Mouse (Mus musculus) embryo, embryonic 10 days (tissue): Measurements from ENCODE around the gene Sept3.

Source experiments
- DNase-seq: peaks from one replicate; pipeline ENCODE4 v3.0.0-alpha.2; 2015; ENCODE audit warnings: low spot score

The Sept3 gene

GRCm38 (mm10) chr15:82272295-82272694, 2.4 kb upstream of the Sept3 start:
- DNase-seq, result no peak

- peak; percentile 82 for DNase-seq
Observed at GRCm38 (mm10) chr15:82274927-82275901, 521 bp downstream of the Sept3 start.

GRCm38 (mm10) chr15:82277591-82277990, 2.9 kb downstream of the Sept3 start:
- DNase-seq, result no peak

- no peak for DNase-seq
Observed at GRCm38 (mm10) chr15:82280638-82281037, 5.9 kb downstream of the Sept3 start.

- DNase-seq, result no peak
Observed at GRCm38 (mm10) chr15:82286157-82286556, 11.5 kb downstream of the Sept3 start.

- DNase-seq, result no peak
Observed at GRCm38 (mm10) chr15:82290252-82290651, 15.6 kb downstream of the Sept3 start.

GRCm38 (mm10) chr15:82292851-82293250, 18.2 kb downstream of the Sept3 start:
- no peak for DNase-seq

- DNase-seq, result peak; percentile 85
Observed at GRCm38 (mm10) chr15:82293271-82293711, 18.6 kb downstream of the Sept3 start.

GRCm38 (mm10) chr15:82294059-82294458, 19.4 kb downstream of the Sept3 start:
- peak; percentile 53 for DNase-seq

GRCm38 (mm10) chr15:82298764-82299561, 24.3 kb downstream of the Sept3 start, which contains the start of gene Wbp2nl:
Wbp2nl (plus strand) TSS chr15:82298954.
- no peak for DNase-seq

GRCm38 (mm10) chr15:82307107-82307506, 32.4 kb downstream of the Sept3 start:
- no peak for DNase-seq

- no peak for DNase-seq
Observed at GRCm38 (mm10) chr15:82308416-82308815, 33.7 kb downstream of the Sept3 start.

- DNase-seq, result no peak
Observed at GRCm38 (mm10) chr15:82317839-82318238, 43.1 kb downstream of the Sept3 start.

- DNase-seq, result no peak
Observed at GRCm38 (mm10) chr15:82319613-82320012, 44.9 kb downstream of the Sept3 start.

GRCm38 (mm10) chr15:82322195-82322594, 47.5 kb downstream of the Sept3 start:
- no peak for DNase-seq

- DNase-seq, result no peak
Observed at GRCm38 (mm10) chr15:82325382-82325781, 50.7 kb downstream of the Sept3 start.

GRCm38 (mm10) chr15:82335194-82335593, 60.5 kb downstream of the Sept3 start:
- no peak for DNase-seq

- DNase-seq, result peak; percentile 16
Observed at GRCm38 (mm10) chr15:82336629-82337028, 61.9 kb downstream of the Sept3 start.

- no peak for DNase-seq
Observed at GRCm38 (mm10) chr15:82337875-82338274, 63.2 kb downstream of the Sept3 start.

GRCm38 (mm10) chr15:82338593-82339112, 64.0 kb downstream of the Sept3 start, which contains the start of the genes Naga, Pheta2 and Smdt1:
Naga (minus strand) TSS chr15:82338925.
Pheta2 (plus strand) TSS chr15:82338942.
Smdt1 (plus strand) TSS chr15:82338959.
- DNase-seq, result peak; percentile 99

GRCm38 (mm10) chr15:82339150-82339549, 64.5 kb downstream of the Sept3 start:
- DNase-seq, result no peak

- no peak for DNase-seq
Observed at GRCm38 (mm10) chr15:82339634-82340254, 65.1 kb downstream of the Sept3 start.
